Mouse (Mus musculus) heart, embryonic 15.5 days (tissue): Measurements from ENCODE around the gene Ncoa7. TPM values are rescaled to one million over a fixed set of nuclear protein-coding genes. Genes with fewer than 3 reads are reported as not detected.

ENCODE experiments used
- ATAC-seq: fragments of 200-750 bp; cut with Nextera tagmentation; replicated peaks from 2 replicates; pipeline ENCODE4 v1.8.0; 2017; ENCODE audit warnings: low read depth, moderate TSS enrichment; ENCODE audit not compliant: insufficient number of reproducible peaks, insufficient read depth, low FRiP score
- H3K27ac ChIP-seq: fragments of 300-500 bp; sonication (generic); 2 replicates; pipeline ENCODE4 v1.5.1; 2015; ENCODE audit warnings: mild to moderate bottlenecking, inconsistent platforms
- H3K27me3 ChIP-seq: fragments of 300-500 bp; sonication (generic); 2 replicates; pipeline ENCODE4 v1.6.1; 2015; ENCODE audit warnings: inconsistent platforms
- H3K36me3 ChIP-seq: fragments of 300-500 bp; sonication (generic); 2 replicates; pipeline ENCODE4 v1.6.1; 2015; ENCODE audit warnings: mild to moderate bottlenecking, inconsistent platforms
- H3K4me1 ChIP-seq: fragments of 300-500 bp; sonication (generic); replicated peaks from 2 replicates; pipeline ENCODE4 v1.6.1; 2015; ENCODE audit warnings: inconsistent platforms
- H3K4me2 ChIP-seq: fragments of 300-500 bp; sonication (generic); 2 replicates; pipeline ENCODE4 v1.6.1; 2015; ENCODE audit warnings: inconsistent platforms, mild to moderate bottlenecking, moderate library complexity
- H3K4me3 ChIP-seq: fragments of 300-500 bp; sonication (generic); 2 replicates; pipeline ENCODE4 v1.5.1; 2015; ENCODE audit warnings: mild to moderate bottlenecking, inconsistent platforms
- H3K9ac ChIP-seq: fragments of 300-500 bp; sonication (generic); 2 replicates; pipeline ENCODE4 v1.6.1; 2015; ENCODE audit warnings: mild to moderate bottlenecking, inconsistent platforms
- H3K9me3 ChIP-seq: fragments of 300-500 bp; sonication (generic); replicated peaks from 2 replicates; pipeline ENCODE4 v1.6.1; 2016; ENCODE audit warnings: inconsistent platforms
- WGBS: fragments of 180-500 bp; shearing (Covaris S2); methylation state at CpG from one replicate; pipeline ENCODE4 v1.1.7; 2015; ENCODE audit warnings: mixed read lengths; 5-methylcytosine and 5-hydroxymethylcytosine counted together
- polyA plus RNA-seq: library from polyadenylated mRNA; unstranded; fragments of >200 nt; fragmentation: Nextera tagmentation; extraction: Ambion mirVana; gene quantifications from 2 replicates; pipeline ENCODE4 v1.2.1, GENCODE M21; 2015

The Ncoa7 gene
- polyA plus RNA-seq, 1 experiment from 2014 or later = 7.7 TPM

GRCm38 (mm10) chr10:30709846-30710403 lies 93.2 kb downstream of the Ncoa7 start:
- no peak for ATAC-seq
- no peaks in the 10 kb centered on the region for H3K36me3 ChIP-seq
- H3K4me3 ChIP-seq = no peak overlapping the region
- no peak overlapping the region for H3K27ac ChIP-seq
- WGBS = 75% methylated on average over 7 of the region's 7 CpGs
- no peak overlapping the region for H3K9ac ChIP-seq
- H3K4me2 ChIP-seq = no peak overlapping the region
- no peaks in the 10 kb centered on the region for H3K9me3 ChIP-seq
- H3K27me3 ChIP-seq = no peaks in the 10 kb centered on the region
- H3K4me1 ChIP-seq = no peaks in the 10 kb centered on the region

GRCm38 (mm10) chr10:30708039-30708438 lies 95.1 kb downstream of the Ncoa7 start:
- Histone ChIP-seq H3K4me1 (no peaks in the 10 kb centered on the region), H3K27me3 (no peaks in the 10 kb centered on the region), H3K27ac (no peak overlapping the region), H3K9me3 (no peaks in the 10 kb centered on the region), H3K4me2 (no peak overlapping the region), H3K4me3 (no peak overlapping the region), H3K36me3 (no peaks in the 10 kb centered on the region), H3K9ac (no peak overlapping the region)
- 91% methylated on average over 5 of the region's 5 CpGs for WGBS
- ATAC-seq = no peak

GRCm38 (mm10) chr10:30702663-30703062 lies 100.5 kb downstream of the Ncoa7 start:
- WGBS = 90% methylated on average over 1 of the region's 1 CpGs

GRCm38 (mm10) chr10:30686862-30687261 lies 116.3 kb downstream of the Ncoa7 start:
- Histone ChIP-seq H3K4me2 (no peak overlapping the region), H3K27me3 (no peaks in the 10 kb centered on the region), H3K4me3 (no peak overlapping the region), H3K27ac (no peak overlapping the region), H3K36me3 (peaks cover 11% of the 10 kb centered on the region; the same call in 1 of the 2 replicates), H3K4me1 (no peaks in the 10 kb centered on the region), H3K9ac (no peak overlapping the region), H3K9me3 (no peaks in the 10 kb centered on the region)
- 90% methylated on average over 3 of the region's 3 CpGs for WGBS
- no peak for ATAC-seq

More at GRCm38 (mm10) chr10:30702663-30703062, 100.5 kb downstream of the Ncoa7 start:
- Histone ChIP-seq H3K4me1 (no peaks in the 10 kb centered on the region), H3K9ac (no peak overlapping the region), H3K4me3 (no peak overlapping the region), H3K27ac (no peak overlapping the region), H3K9me3 (no peaks in the 10 kb centered on the region), H3K27me3 (no peaks in the 10 kb centered on the region), H3K4me2 (no peak overlapping the region), H3K36me3 (no peaks in the 10 kb centered on the region)
- no peak for ATAC-seq

GRCm38 (mm10) chr10:30683449-30683848 lies 119.7 kb downstream of the Ncoa7 start:
- H3K4me1 ChIP-seq = no peaks in the 10 kb centered on the region
- H3K27me3 ChIP-seq = no peaks in the 10 kb centered on the region
- no peaks in the 10 kb centered on the region for H3K9me3 ChIP-seq
- H3K36me3 ChIP-seq = no peaks in the 10 kb centered on the region; the same call in 1 of the 2 replicates
- H3K27ac ChIP-seq = no peak overlapping the region
- no peak overlapping the region for H3K4me2 ChIP-seq
- ATAC-seq = no peak
- no peak overlapping the region for H3K9ac ChIP-seq
- WGBS = 82% methylated on average over 4 of the region's 4 CpGs
- no peak overlapping the region for H3K4me3 ChIP-seq

- Histone ChIP-seq H3K9me3 (no peaks in the 10 kb centered on the region), H3K4me3 (no peak overlapping the region), H3K27ac (no peak overlapping the region), H3K9ac (no peak overlapping the region), H3K27me3 (no peaks in the 10 kb centered on the region), H3K4me2 (no peak overlapping the region), H3K4me1 (no peaks in the 10 kb centered on the region), H3K36me3 (no peaks in the 10 kb centered on the region; the same call in 1 of the 2 replicates)
- 89% methylated on average over 2 of the region's 2 CpGs for WGBS
- no peak for ATAC-seq
Observed at GRCm38 (mm10) chr10:30679756-30680155, 123.4 kb downstream of the Ncoa7 start.

GRCm38 (mm10) chr10:30678051-30678450 lies 125.1 kb downstream of the Ncoa7 start:
- H3K27me3 ChIP-seq = no peaks in the 10 kb centered on the region
- ATAC-seq = no peak
- 68% methylated on average over 2 of the region's 2 CpGs for WGBS
- no peak overlapping the region for H3K4me2 ChIP-seq
- H3K36me3 ChIP-seq = no peaks in the 10 kb centered on the region; the same call in 1 of the 2 replicates
- no peak overlapping the region for H3K9ac ChIP-seq
- no peaks in the 10 kb centered on the region for H3K9me3 ChIP-seq
- no peaks in the 10 kb centered on the region for H3K4me1 ChIP-seq
- H3K4me3 ChIP-seq = no peak overlapping the region
- H3K27ac ChIP-seq = no peak overlapping the region

- Histone ChIP-seq H3K9me3 (no peaks in the 10 kb centered on the region), H3K36me3 (no peaks in the 10 kb centered on the region), H3K4me1 (no peaks in the 10 kb centered on the region), H3K27ac (no peak overlapping the region), H3K27me3 (no peaks in the 10 kb centered on the region), H3K9ac (no peak overlapping the region), H3K4me3 (no peak overlapping the region), H3K4me2 (no peak overlapping the region)
- WGBS = 63% methylated on average over 3 of the region's 3 CpGs
- no peak for ATAC-seq
Observed at GRCm38 (mm10) chr10:30674825-30675224, 128.3 kb downstream of the Ncoa7 start.

- Histone ChIP-seq H3K9ac (no peak overlapping the region), H3K27me3 (no peaks in the 10 kb centered on the region), H3K4me1 (no peaks in the 10 kb centered on the region), H3K36me3 (peaks cover 4% of the 10 kb centered on the region; the same call in 1 of the 2 replicates), H3K9me3 (no peaks in the 10 kb centered on the region), H3K27ac (no peak overlapping the region), H3K4me3 (no peak overlapping the region), H3K4me2 (no peak overlapping the region)
- no peak for ATAC-seq
- WGBS = 86% methylated on average over 2 of the region's 2 CpGs
Observed at GRCm38 (mm10) chr10:30666580-30666979, 136.5 kb downstream of the Ncoa7 start.

GRCm38 (mm10) chr10:30660564-30661328 lies 142.4 kb downstream of the Ncoa7 start:
- H3K27ac ChIP-seq = no peak overlapping the region
- no peak for ATAC-seq
- H3K4me2 ChIP-seq = no peak overlapping the region
- H3K27me3 ChIP-seq = no peaks in the 10 kb centered on the region
- H3K4me3 ChIP-seq = no peak overlapping the region
- H3K4me1 ChIP-seq = no peaks in the 10 kb centered on the region
- no peaks in the 10 kb centered on the region for H3K9me3 ChIP-seq
- WGBS = 80% methylated on average over 6 of the region's 6 CpGs
- H3K36me3 ChIP-seq = peaks cover 6% of the 10 kb centered on the region; the same call in 1 of the 2 replicates
- H3K9ac ChIP-seq = no peak overlapping the region

- Histone ChIP-seq H3K4me1 (peaks cover 2% of the 10 kb centered on the region; the same call in 1 of the 2 replicates), H3K9me3 (no peaks in the 10 kb centered on the region), H3K4me2 (peak overlapping the region; percentile 49), H3K27ac (0 out of 2 replicates have a peak overlapping the region, but pooled peaks have one; percentile 2), H3K9ac (peak overlapping the region; percentile 10; the same call in 1 of the 2 replicates), H3K27me3 (no peaks in the 10 kb centered on the region), H3K36me3 (peaks cover 10% of the 10 kb centered on the region; the same call in 1 of the 2 replicates), H3K4me3 (peak overlapping the region; percentile 33)
- 27% methylated on average over 5 of the region's 5 CpGs for WGBS
- ATAC-seq = 0 out of 2 replicates have a peak, but pooled peaks have one; percentile 50
Observed at GRCm38 (mm10) chr10:30655655-30656054, 147.5 kb downstream of the Ncoa7 start.
